Mouse (Mus musculus): ENCODE measurements around the gene Gpnmb.

DNA sequence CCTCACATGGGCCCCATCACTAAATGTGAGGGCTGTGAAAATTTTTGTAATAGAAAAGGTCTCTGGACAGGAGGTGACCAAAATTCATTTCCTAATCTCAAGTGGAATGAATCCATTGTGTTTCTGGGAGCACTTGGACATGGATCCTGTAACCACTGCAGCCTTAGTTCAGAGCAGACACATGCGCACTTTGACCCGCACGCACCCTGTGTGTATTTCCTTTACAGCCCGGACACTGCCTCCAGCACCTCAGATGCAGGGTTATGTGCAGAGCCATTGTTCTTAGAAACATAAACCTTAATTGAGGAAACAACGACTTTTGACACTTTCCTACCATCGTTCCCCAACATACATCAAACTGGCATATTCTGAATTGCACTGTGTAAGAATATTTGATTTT, 78.1 kb downstream of the Gpnmb start:
- no peak for TF ChIP-seq CTCF (IDR thresholded peaks at IDR 0.05; ENCODE audit: control insufficient read depth, insufficient read depth, low read length)
- TF ChIP-seq POLR2A (IDR thresholded peaks at IDR 0.05; ENCODE audit: borderline replicate concordance, control insufficient read depth, low read depth, low read length) = no peak
